Mouse (Mus musculus): ENCODE measurements around the gene Exosc3.
A peak's percentile ranks its signal among the peaks of the same experiment; 100 is the strongest.

GRCm38 (mm10) chr4:45308046-45308445, 34.5 kb downstream of the Exosc3 start:
- peak in 1 of 2 experiments; percentile 59; a peak in 2 of 4 replicates for TF ChIP-seq CTCF (conservative IDR thresholded peaks at IDR 0.05 in 1 of 2, IDR thresholded peaks at IDR 0.05 in 1 of 2; ENCODE audit: low read depth in 2 of 2, low read length in 2 of 2)
- no peak for TF ChIP-seq ZKSCAN1 (IDR thresholded peaks at IDR 0.05; ENCODE audit: borderline replicate concordance, low read depth, low read length)
- TF ChIP-seq CHD2 (IDR thresholded peaks at IDR 0.05; ENCODE audit: low read length) = no peak
- no peak for TF ChIP-seq KAT2A (IDR thresholded peaks at IDR 0.05; ENCODE audit: insufficient replicate concordance, low read length)
- TF ChIP-seq SIN3A (IDR thresholded peaks at IDR 0.05; ENCODE audit: low read length) = no peak
- no peak for TF ChIP-seq HCFC1 (IDR thresholded peaks at IDR 0.05; ENCODE audit: low read depth, low read length)
- TF ChIP-seq EP300 (IDR thresholded peaks at IDR 0.05; ENCODE audit: low read length) = no peak
- TF ChIP-seq POLR2A (IDR thresholded peaks at IDR 0.05; ENCODE audit: low read depth, low read length) = no peak
- TF ChIP-seq USF1 (IDR thresholded peaks at IDR 0.05; ENCODE audit: low read depth, low read length) = no peak
- TF ChIP-seq ETS1 (conservative IDR thresholded peaks at IDR 0.05; ENCODE audit: low read depth, low read length) = no peak
